ENCODE assay signal across 11 mouse cellular contexts in genomic region chr11:96348141-96348928, GRCm38 (mm10). TPM values are rescaled to one million over a fixed set of nuclear protein-coding genes. Genes with fewer than 3 reads are reported as not detected.
DNase-seq lines count a peak whose midpoint lies in the region; ATAC-seq and TF ChIP-seq lines count a peak whose summit lies in the region.
"Had no signal": no experiment of that assay in that cellular context is flagged by ENCODE, and none has a peak within 500 bp of the region (broad histone marks: within the 10 kb centered on the region; RNA-seq: fewer than 3 reads in every experiment).

No protein-coding gene starts in this region.

- H3K9ac ChIP-seq in heart, embryonic 11.5 days (ENCODE audit: low read depth, low read length), result 0 out of 2 replicates have a peak overlapping the region, but pooled peaks have one; percentile 22

- H3K4me1 ChIP-seq in heart, embryonic 11.5 days (ENCODE audit: control insufficient read depth, insufficient read depth, low read length), result peaks cover 22% of the 10 kb centered on the region
- H3K4me1 ChIP-seq in thymus, adult 2 months (replicated peaks; ENCODE audit: control insufficient read depth, insufficient read depth, low read length), result no peaks in the 10 kb centered on the region

- H3K4me3 ChIP-seq in heart, embryonic 11.5 days (ENCODE audit: low read depth, low read length), result peak overlapping the region; percentile 14; the same call in 1 of the 2 replicates
- no peak overlapping the region for H3K4me3 ChIP-seq in thymus, adult 2 months (ENCODE audit: control insufficient read depth, insufficient read depth, low read length)

- WGBS in heart, embryonic 11.5 days (ENCODE audit: insufficient replicate concordance), result 11% methylated on average over 21 of the region's 21 CpGs
- 75% methylated on average over 21 of the region's 21 CpGs for WGBS in thymus, adult 2 months

- peaks cover 91% of the 10 kb centered on the region for H3K27me3 ChIP-seq in heart, embryonic 11.5 days (ENCODE audit: control insufficient read depth, insufficient read depth, low read length)
- peaks cover 20% of the 10 kb centered on the region for H3K27me3 ChIP-seq in thymus, adult 2 months (ENCODE audit: control insufficient read depth, insufficient read depth, low read length)

- no peak for TF ChIP-seq POLR2A in thymus, adult 2 months (IDR thresholded peaks at IDR 0.05; ENCODE audit: control insufficient read depth, extremely low read depth, insufficient read depth, low read length, poor library complexity)

- peak overlapping the region; percentile 50 for H3K27ac ChIP-seq in heart, embryonic 11.5 days (ENCODE audit: low read depth, low read length)
- H3K27ac ChIP-seq in thymus, adult 2 months (ENCODE audit: control insufficient read depth, insufficient read depth, low read length), result no peak overlapping the region

- ATAC-seq in heart, embryonic 11.5 days (replicated peaks; ENCODE audit: insufficient number of reproducible peaks, low FRiP score, low TSS enrichment), result no peak

- no peaks in the 10 kb centered on the region for H3K36me3 ChIP-seq in heart, embryonic 11.5 days (ENCODE audit: control insufficient read depth, insufficient read depth, low read length)
- no peaks in the 10 kb centered on the region for H3K36me3 ChIP-seq in thymus, adult 2 months (ENCODE audit: control insufficient read depth, insufficient read depth, low read length)

- no peak for TF ChIP-seq CTCF in thymus, adult 2 months (IDR thresholded peaks at IDR 0.05; ENCODE audit: borderline replicate concordance, control insufficient read depth, extremely low read depth, insufficient read depth, low read length, poor library complexity)

- DNase-seq in heart, adult 9 months (ENCODE audit: low spot score in 2 of 2), result no peak
- peak; percentile 81 for DNase-seq in embryo, embryonic 10 days (ENCODE audit: low spot score)
- peak; percentile 77 for DNase-seq in kidney, adult 18-20 months
- peak; percentile 75 for DNase-seq in neural tube, embryonic 10.5 days (ENCODE audit: extremely low spot score, low spot score)
- no peak for DNase-seq in thymus, adult 2 months
- no peak for DNase-seq in layer of hippocampus, postnatal 25 days (ENCODE audit: extremely low spot score in 1 of 2, low spot score in 1 of 2)
- DNase-seq in frontal cortex, adult 2 months (ENCODE audit: extremely low spot score in 1 of 2, low spot score in 1 of 2), result no peak
- DNase-seq: spleen, adult 18-20 months had no signal

- no peaks in the 10 kb centered on the region for H3K9me3 ChIP-seq in heart, embryonic 11.5 days (replicated peaks; ENCODE audit: control insufficient read depth, low read length)

- H3K4me2 ChIP-seq in heart, embryonic 11.5 days, result peak overlapping the region; percentile 55

RNA-seq across cellular contexts. Expression of gene Hoxb2, which starts 2.0 kb away (rescaled TPM):
- 4.5 and 7.4 TPM in 2 replicates for polyA plus RNA-seq in heart, embryonic 11.5 days (2014; fragmentation: Nextera tagmentation; extraction: Ambion mirVana)
- 1.5 and 2.2 TPM in 2 replicates for polyA plus RNA-seq in thymus, adult 2 months (2012; rRNA removed)
- total RNA-seq in layer of hippocampus, postnatal 25 days (2021), result not detected
- polyA plus RNA-seq in frontal cortex, adult 2 months (2012; rRNA removed), result 0.06 TPM in 1 of 2 replicates, not detected in the other
- polyA plus RNA-seq: cortical plate, adult 2 months; midbrain, postnatal 0 days had no signal

RNA-seq across cellular contexts. Expression of gene Hoxb1, which starts 17.2 kb away (rescaled TPM):
- 0.19 TPM in 1 of 2 replicates, not detected in the other for polyA plus RNA-seq in heart, embryonic 11.5 days (2014; fragmentation: Nextera tagmentation; extraction: Ambion mirVana)
- not detected in 2 replicates for polyA plus RNA-seq in thymus, adult 2 months (2012; rRNA removed)
- total RNA-seq in layer of hippocampus, postnatal 25 days (2021), result not detected
- polyA plus RNA-seq in frontal cortex, adult 2 months (2012; rRNA removed), result not detected in 2 replicates
- total RNA-seq: midbrain, postnatal 0 days had no signal
- polyA plus RNA-seq: cortical plate, adult 2 months; midbrain, postnatal 0 days had no signal

RNA-seq across cellular contexts. Expression of gene Hoxb3, which starts 25.2 kb away (rescaled TPM):
- 0.74 and 1.0 TPM in 2 replicates for polyA plus RNA-seq in heart, embryonic 11.5 days (2014; fragmentation: Nextera tagmentation; extraction: Ambion mirVana)
- polyA plus RNA-seq in thymus, adult 2 months (2012; rRNA removed), result 1.1 TPM in 2 replicates
- not detected for total RNA-seq in layer of hippocampus, postnatal 25 days (2021)
- not detected in 2 replicates for polyA plus RNA-seq in frontal cortex, adult 2 months (2012; rRNA removed)
- polyA plus RNA-seq: cortical plate, adult 2 months; midbrain, postnatal 0 days had no signal

RNA-seq across cellular contexts. Expression of gene Hoxb4, which starts 30.3 kb away (rescaled TPM):
- 0.21 and 0.77 TPM in 2 replicates for polyA plus RNA-seq in heart, embryonic 11.5 days (2014; fragmentation: Nextera tagmentation; extraction: Ambion mirVana)
- 1.3 and 1.5 TPM in 2 replicates for polyA plus RNA-seq in thymus, adult 2 months (2012; rRNA removed)
- not detected for total RNA-seq in layer of hippocampus, postnatal 25 days (2021)
- polyA plus RNA-seq in frontal cortex, adult 2 months (2012; rRNA removed), result 0.04 TPM in 1 of 2 replicates, not detected in the other
- polyA plus RNA-seq: cortical plate, adult 2 months; midbrain, postnatal 0 days had no signal

RNA-seq across cellular contexts. Expression of gene Hoxb5, which starts 45.2 kb away (rescaled TPM):
- 0.65 and 2.4 TPM in 2 replicates for polyA plus RNA-seq in heart, embryonic 11.5 days (2014; fragmentation: Nextera tagmentation; extraction: Ambion mirVana)
- polyA plus RNA-seq in thymus, adult 2 months (2012; rRNA removed), result 0.18 and 0.22 TPM in 2 replicates
- not detected for total RNA-seq in layer of hippocampus, postnatal 25 days (2021)
- polyA plus RNA-seq in frontal cortex, adult 2 months (2012; rRNA removed), result 0.11 TPM in 1 of 2 replicates, not detected in the other
- polyA plus RNA-seq: cortical plate, adult 2 months; midbrain, postnatal 0 days had no signal

Comparison
In these comparisons a context has a peak if more than half of its experiments do, and no peak if none do; other contexts are left out.
1. DNase-seq: peak in embryo, embryonic 10 days (single experiment), kidney, adult 18-20 months (single experiment) and neural tube, embryonic 10.5 days (single experiment); none in heart, adult 9 months (0 of 2), thymus, adult 2 months (single experiment), layer of hippocampus, postnatal 25 days (0 of 2) and frontal cortex, adult 2 months (0 of 2).